Mouse (Mus musculus) lung, postnatal 14 days (tissue): Measurements from ENCODE around the gene Hs3st3b1.

Experiments
- DNase-seq: peaks from one replicate; pipeline ENCODE4 v3.0.0; 2021

The Hs3st3b1 gene

DNA sequence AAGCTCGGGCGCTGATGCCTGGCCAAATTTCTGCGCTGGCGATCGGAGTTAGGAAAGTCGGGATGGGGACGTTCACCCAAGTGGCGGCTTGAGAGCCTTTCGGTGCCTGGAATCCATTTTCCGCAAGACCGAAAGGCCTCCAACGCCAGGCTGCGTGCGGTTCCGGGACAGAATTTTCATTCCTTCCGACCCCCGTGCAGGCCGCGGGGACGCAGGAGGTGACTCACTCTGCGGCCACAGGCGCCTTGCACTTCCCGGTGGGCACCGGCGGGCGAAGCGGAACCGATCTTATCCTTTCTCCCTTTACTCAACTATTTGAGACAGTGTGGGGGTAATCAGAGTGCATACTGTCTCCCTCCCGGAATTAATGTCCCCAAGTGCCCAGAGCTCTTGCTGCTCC is 1.3 kb upstream of the Hs3st3b1 start:
- DNase-seq = peak; percentile 10

- peak; percentile 22 for DNase-seq
These were observed 792 bp downstream of the Hs3st3b1 start for GRCm38 (mm10) chr11:63921044-63921951.

DNA sequence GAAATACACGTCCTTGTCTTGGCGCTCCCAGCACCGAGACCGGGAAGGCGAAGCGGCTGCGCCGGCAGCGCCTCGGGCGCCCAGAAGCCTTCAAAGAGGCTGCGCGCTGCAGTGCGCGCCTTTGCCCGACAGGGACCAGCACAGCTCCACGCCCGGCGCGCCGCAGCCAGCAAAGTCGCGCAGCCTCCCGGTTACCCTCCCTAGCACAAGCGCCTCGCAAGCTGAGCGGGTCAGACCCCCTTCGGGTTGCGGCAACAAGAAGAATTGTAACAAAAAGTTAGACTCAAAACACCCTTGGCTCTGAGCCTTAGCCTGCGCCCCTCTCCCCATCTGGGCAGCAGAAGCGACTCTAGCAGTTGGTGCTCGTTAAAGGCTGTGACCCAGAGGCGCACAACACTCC is 1.6 kb downstream of the Hs3st3b1 start:
- peak; percentile 84 for DNase-seq

DNA sequence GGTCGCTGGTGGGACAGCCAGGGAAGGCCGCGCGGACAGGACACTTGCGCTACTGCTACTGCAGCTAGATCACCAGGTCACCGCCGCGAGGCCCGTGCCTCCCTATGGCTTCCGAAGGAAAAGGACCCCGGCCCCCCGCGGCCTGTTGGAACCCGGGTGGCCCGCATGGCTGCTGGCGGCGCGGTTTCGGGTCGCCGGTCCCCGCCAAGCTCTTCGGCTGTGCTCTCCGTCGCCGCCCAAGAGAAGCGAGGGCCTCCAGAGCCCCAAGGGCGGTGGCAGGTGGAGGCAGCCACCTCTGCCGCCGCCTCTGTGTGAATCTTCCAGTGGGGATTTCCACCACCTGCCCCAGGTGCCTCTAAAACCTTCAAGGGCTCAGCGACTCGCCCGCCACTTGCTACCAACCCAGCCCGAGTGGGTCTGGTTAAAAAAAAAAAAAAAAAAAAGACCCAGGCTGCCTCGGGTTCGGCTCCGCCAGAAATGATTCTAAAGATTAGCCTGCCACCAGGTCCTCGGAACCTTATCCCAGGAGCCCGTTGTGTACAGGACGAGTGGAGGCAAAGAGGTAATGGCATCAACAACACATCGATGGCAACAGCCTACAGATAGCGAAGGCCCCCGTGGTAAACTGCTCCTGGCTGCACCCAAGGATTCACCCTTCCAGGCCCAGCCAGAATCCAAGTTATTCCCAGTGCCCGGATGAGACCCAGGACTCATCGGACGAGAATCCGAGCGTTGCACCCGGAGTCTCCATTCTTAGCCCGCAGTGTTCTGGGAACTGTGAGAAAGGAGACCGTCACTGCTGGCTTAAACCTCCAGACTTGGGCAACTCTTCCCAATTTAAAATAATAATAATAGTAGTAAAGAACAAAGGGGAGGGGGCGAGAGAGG is 2.6 kb downstream of the Hs3st3b1 start:
- DNase-seq = no peak

DNA sequence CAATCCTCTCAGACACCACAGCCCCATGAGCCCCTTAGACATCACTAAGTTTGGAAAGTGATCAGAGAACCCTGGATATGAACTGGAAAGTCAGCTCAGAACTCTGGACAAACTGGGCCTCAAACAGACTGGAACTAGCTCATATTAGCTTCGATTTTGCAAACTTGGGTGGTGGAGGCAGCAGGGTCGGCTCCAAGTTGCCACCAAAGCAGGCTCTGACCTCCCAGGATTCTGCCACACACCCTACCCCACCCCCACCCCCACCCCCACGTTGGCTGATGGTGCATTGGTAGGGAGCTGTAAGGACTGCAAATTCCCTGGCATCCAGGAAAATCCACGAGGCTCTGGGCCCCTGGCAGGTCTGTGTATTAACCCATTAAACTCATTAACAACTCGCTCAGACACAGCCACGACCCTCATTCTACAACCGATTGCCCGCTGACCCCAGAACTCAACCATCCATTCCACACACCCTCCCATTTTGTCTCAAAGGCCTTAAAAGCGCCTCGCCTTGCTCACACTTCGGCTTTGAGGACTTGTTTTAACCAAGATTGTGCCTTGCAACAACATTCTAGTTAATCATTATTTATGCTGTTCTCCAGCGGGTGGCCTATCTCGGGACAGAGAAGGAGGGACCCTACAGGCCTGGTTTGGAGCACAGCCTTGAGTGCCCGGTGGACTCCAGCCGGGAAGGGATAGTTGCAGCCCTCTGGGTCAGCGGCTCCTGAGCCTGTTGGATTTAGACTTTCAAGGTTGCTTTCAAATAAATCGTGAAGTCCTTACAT is 3.6 kb downstream of the Hs3st3b1 start:
- no peak for DNase-seq

- no peak for DNase-seq
These were observed 4.5 kb downstream of the Hs3st3b1 start for GRCm38 (mm10) chr11:63917561-63917960.

DNA sequence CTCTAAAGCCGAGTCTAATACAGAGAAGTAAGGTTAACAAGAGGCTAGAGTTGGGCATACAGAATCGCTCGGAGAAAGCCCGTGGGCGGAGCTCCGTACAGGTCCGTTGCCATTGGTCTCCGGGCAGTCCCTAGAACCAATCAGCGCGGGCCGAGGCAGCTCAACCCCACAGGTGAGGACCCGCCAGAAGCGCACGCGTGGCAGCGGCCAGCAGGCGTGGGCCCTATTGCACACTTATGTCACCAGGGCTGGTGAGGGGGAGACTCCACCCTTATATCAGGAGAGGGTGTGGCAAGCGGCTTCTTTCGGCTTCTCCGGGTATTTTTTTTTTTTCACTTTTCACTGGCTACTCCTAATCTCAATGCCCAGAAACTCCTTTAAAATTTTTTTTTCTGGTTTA is 7.7 kb downstream of the Hs3st3b1 start:
- peak; percentile 77 for DNase-seq

DNA sequence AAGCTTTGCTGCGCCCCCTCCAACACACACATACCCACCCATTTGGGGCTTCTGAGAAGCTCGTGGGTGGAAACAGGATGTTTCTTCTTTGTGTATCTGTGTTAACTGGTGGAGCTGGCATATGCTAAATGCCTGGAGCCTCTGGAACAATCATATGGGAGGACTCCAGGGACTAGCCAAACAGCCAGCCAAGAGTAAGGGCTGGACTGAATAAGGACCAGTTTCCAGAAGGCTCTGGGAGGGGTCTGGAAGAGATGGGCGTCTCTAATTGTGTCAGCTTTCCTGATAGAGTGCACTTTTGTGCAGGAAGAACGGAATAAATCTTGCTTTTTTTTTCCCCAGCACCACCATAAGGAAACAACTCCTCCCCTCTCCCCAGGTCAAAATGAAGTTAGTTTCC is 8.2 kb downstream of the Hs3st3b1 start:
- DNase-seq = no peak

GRCm38 (mm10) chr11:63911001-63911400 is 11.1 kb downstream of the Hs3st3b1 start:
- DNase-seq = no peak

GRCm38 (mm10) chr11:63909961-63910360 is 12.1 kb downstream of the Hs3st3b1 start:
- DNase-seq = no peak

DNA sequence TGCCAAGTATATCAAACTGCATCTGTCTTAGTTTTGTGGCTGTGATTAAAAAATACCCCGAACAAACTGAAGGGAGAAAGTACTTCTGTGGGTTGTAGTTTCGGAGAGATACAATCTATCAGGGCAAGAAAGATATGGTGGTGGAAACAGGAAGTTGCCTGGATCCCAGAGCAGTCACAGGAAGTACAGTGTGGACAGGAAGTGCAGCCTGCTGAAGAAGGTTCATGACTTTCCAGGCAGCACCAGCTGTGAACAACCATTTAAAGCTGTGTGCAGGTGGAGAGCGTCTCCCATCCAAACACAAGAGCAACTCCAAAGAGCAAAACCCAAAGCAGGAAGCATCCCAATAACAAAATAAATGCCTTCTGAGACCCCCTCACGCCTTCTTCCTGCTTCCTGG is 13.6 kb downstream of the Hs3st3b1 start:
- DNase-seq = no peak

DNA sequence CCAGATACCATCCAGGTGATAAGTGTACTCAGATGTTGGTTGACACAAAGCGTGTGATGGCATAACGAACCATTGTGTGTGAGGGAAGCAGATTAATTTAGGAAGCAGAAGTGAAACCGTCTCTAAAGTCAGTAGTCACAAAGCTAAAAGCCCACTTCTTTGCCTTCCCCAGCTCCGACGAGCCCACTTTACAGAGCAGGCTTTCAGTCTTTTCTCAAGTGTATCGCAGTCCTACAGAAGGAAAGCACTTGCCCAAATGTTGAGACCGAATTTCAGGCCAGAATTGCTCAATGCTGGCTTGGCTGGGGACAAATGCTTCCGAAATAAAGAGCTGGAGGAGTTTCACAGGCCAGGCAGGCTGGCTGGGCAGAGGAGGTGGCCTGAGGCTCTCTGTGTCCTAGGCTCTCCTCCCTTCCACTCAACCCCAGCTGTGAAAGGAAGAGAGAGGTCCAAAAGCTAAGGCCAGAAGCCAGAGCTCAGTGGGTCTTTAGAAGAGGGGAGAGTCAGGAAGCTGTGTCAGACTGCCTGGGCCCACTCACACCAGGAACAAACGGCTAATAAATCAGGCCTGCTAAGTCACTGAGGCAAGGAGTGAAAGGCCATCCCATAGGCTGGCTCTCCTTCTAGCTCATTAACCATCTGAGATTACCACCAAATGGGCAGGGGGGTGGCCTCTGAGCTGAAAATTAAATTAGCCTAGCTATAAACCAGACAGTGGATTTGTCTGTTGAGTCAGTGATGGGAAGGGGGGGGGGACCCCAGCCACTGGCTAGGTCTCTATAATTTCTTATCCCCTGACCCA is 15.3 kb downstream of the Hs3st3b1 start:
- DNase-seq = no peak

- DNase-seq = no peak
These were observed 17.3 kb downstream of the Hs3st3b1 start for GRCm38 (mm10) chr11:63904787-63905186.

DNA sequence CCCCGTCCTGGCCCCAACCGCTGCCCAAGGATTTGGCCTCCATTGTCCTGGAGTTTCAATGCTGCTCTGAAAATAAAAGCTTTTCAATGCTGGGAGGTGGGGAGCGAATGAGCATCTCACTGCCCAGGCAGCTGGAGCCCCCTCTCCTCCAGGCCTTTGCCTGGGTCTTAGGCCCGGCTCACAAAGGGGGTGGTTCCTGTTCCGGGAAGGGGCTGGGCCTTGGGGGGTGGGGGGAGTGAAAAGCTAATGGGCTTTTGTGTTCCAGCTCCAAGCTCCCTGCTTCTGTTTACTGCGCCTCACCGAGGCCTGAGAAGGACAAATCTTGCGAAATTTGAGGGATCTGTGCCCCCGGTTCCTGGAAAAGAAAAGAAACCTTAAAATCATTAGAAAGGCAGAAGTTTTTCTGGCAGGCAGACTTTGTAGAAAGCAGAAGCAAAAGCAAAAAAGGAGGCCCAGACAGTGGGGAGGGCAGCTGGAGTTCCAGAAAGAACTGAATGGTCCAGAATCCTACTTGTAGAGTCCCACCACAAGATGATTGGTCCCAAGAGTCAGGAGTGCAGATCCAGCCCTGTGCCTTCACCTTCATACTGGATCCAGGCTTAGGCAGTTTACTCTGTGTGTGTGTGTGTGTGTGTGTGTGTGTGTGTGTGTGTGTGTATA is 23.5 kb downstream of the Hs3st3b1 start:
- no peak for DNase-seq

DNA sequence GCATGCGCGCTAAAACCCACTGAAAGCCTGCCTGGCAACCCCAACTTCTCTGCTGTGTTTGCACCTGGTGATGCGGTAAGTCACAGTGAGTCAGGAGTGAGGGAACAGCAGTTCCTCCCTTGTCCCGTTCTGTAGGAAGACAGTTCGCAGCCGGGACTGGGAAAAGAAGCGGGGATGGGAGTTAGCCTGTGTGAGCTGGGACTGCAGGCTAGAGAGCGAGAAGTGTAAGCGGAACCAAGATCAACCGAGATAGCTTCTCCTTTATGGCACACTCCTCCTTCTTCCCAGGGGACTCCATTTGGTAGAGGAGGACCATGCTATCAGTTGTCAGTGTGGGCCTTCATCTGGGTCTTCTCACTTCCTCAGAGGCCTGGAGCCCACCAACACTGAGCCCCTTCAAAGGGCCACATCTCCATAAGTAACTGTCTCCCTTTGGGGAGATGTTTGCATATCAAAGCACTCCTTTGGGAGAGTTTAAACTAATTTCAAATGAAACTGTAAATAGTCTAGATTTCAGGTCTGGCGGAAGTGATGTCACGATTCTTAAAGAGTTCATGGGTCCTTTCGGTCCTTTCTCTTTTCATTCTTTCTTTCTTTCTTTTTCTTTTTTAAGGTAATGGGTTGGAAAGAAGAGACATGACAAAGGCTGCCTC is 24.1 kb downstream of the Hs3st3b1 start:
- no peak for DNase-seq

- peak; percentile 26 for DNase-seq
These were observed 25.1 kb downstream of the Hs3st3b1 start for GRCm38 (mm10) chr11:63897011-63897410.

GRCm38 (mm10) chr11:63894188-63894587 is 27.9 kb downstream of the Hs3st3b1 start:
- DNase-seq = no peak

DNA sequence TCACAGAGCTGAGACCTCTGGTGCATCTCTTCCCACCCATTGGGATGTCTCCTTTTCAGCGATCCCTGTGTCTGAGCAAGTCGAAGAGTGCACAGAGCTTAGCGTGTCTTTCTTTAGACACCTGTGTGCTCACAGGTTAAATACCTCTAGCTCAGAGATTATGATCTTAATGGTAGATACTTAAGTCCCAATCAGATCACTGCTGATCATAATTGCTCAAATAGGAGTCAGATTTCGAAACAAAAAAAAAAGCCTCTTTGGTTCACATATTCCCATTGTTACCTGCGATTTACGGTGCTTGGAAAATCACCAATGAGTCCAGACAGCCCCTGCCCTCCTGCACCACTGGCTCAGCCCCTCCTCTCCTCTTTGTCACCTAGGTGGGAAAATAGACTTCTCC is 28.5 kb downstream of the Hs3st3b1 start:
- no peak for DNase-seq

DNA sequence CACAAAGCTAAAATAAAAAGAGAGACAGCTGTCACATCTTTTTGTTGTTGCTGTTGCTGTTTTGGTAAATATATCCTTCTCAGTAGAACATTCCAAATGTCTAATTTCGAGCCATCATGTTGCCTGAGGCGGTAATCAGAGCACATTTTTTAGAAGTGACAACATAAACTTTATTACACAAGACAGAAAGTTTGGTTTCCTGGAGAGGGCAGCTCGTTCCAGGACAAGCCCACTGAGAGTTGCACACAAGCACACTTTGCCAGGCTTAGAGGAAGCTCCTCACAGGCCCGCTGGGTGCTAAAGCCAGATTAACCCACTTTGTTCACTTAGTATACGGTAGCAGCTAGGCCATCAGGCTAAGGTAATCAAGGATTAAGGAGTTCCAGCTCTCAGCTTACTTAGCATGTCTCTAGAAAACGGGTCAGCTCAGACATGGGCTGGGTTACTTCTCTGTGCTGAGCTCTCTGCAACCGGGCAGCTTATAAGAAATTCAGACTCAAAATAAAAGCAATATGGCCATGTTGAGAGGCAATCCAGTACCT is 30.5 kb downstream of the Hs3st3b1 start:
- DNase-seq = no peak

DNA sequence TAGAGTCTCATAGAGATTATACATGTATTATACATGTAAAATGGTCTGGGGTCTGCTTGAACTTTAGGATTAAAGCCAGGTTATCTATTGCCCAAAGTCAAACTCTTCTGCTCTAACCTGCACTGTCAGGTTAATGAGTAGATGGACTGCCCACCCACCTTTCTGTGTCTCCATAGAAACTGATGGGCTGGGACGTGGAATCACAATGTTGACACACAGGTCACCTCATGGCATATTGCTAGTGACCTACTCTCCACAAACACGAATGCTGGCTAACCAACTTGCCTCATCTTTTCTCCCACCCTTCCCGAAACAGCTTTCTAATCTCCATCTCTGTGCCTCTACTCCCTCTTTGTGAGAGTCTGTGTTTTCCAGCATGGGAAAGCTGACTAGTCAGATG is 38.7 kb downstream of the Hs3st3b1 start:
- no peak for DNase-seq

DNA sequence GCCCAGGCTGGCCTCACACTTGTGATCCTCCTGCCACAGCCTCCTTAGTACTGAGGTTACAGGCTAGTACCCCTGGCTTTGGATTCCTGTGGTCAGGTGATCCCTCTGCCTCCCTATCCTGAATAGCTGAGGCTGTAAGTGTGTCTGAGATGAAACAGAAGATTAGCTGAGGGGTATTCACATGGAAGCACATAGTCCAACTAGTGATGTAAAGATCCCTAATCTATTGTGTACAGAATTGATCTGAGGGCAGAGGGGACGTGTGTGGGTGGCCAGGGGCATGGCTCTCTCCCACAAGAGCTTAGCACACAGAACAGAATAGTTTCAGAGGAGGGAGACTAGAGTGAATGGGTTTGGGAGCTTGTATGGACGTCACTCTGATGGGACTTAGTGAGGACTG is 41.8 kb downstream of the Hs3st3b1 start:
- DNase-seq = no peak
